Mouse (Mus musculus): ENCODE results near the gene Smg7. TPM values are rescaled to one million over a fixed set of nuclear protein-coding genes. Genes with fewer than 3 reads are reported as not detected.
"Not testable (repeated sequence)": the region's sequence is repeated elsewhere in the genome, so short reads cannot be mapped to it uniquely, and the experiment has no call there.

The Smg7 gene
- polyA plus RNA-seq, 1 experiment from 2014 or later = 42.9 TPM

GRCm38 (mm10) chr1:152913483-152914460 lies 11.3 kb upstream of the Smg7 start:
- Histone ChIP-seq H3K27me3 (ENCODE audit: control insufficient read depth, insufficient read depth, low read length) (no peaks in the 10 kb centered on the region), H3K4me3 (ENCODE audit: low read depth, low read length) (no peak overlapping the region), H3K36me3 (ENCODE audit: control insufficient read depth, insufficient read depth, low read length) (no peaks in the 10 kb centered on the region), H3K4me2 (no peak overlapping the region), H3K4me1 (ENCODE audit: control insufficient read depth, insufficient read depth, low read length) (no peaks in the 10 kb centered on the region), H3K9me3 (ENCODE audit: control insufficient read depth, low read length) (no peaks in the 10 kb centered on the region), H3K9ac (ENCODE audit: low read length) (no peak overlapping the region), H3K27ac (ENCODE audit: low read depth, low read length) (no peak overlapping the region)
- WGBS = 87% methylated on average over 6 of the region's 6 CpGs
- ATAC-seq (ENCODE audit: low FRiP score) = no peak
- DNase-seq (ENCODE audit: low spot score, missing footprints) = no peak

GRCm38 (mm10) chr1:152904469-152904868 lies 2.0 kb upstream of the Smg7 start:
- Histone ChIP-seq H3K9me3 (ENCODE audit: control insufficient read depth, low read length) (no peaks in the 10 kb centered on the region), H3K4me2 (peak overlapping the region; percentile 99), H3K4me1 (ENCODE audit: control insufficient read depth, insufficient read depth, low read length) (peaks cover 10% of the 10 kb centered on the region), H3K27ac (ENCODE audit: low read depth, low read length) (no peak overlapping the region), H3K9ac (ENCODE audit: low read length) (no peak overlapping the region), H3K4me3 (ENCODE audit: low read depth, low read length) (peak overlapping the region; percentile 19), H3K27me3 (ENCODE audit: control insufficient read depth, insufficient read depth, low read length) (no peaks in the 10 kb centered on the region), H3K36me3 (ENCODE audit: control insufficient read depth, insufficient read depth, low read length) (no peaks in the 10 kb centered on the region)
- ATAC-seq (ENCODE audit: low FRiP score) (peak; percentile 23), DNase-seq (ENCODE audit: low spot score, missing footprints) (peak; percentile 95)
- WGBS = 1% methylated on average over 14 of the region's 14 CpGs

- H3K4me2 ChIP-seq = peak overlapping the region; percentile 99
- H3K9me3 ChIP-seq (ENCODE audit: control insufficient read depth, low read length) = no peaks in the 10 kb centered on the region
- ATAC-seq (ENCODE audit: low FRiP score) = peak; percentile 31
- no peaks in the 10 kb centered on the region for H3K36me3 ChIP-seq (ENCODE audit: control insufficient read depth, insufficient read depth, low read length)
- H3K4me1 ChIP-seq (ENCODE audit: control insufficient read depth, insufficient read depth, low read length) = peaks cover 10% of the 10 kb centered on the region
- H3K4me3 ChIP-seq (ENCODE audit: low read depth, low read length) = peak overlapping the region; percentile 95
- peak; percentile 95 for DNase-seq (ENCODE audit: low spot score, missing footprints)
- peak overlapping the region; percentile 67 for H3K9ac ChIP-seq (ENCODE audit: low read length)
- peak overlapping the region; percentile 89 for H3K27ac ChIP-seq (ENCODE audit: low read depth, low read length)
- no peaks in the 10 kb centered on the region for H3K27me3 ChIP-seq (ENCODE audit: control insufficient read depth, insufficient read depth, low read length)
- WGBS = under 1% methylated on average over 36 of the region's 36 CpGs
These were observed 1.2 kb upstream of the Smg7 start for GRCm38 (mm10) chr1:152903591-152904135.

GRCm38 (mm10) chr1:152902665-152903516 lies 445 bp upstream of the Smg7 start:
- H3K4me2 ChIP-seq = peak overlapping the region; percentile 99
- H3K9me3 ChIP-seq (ENCODE audit: control insufficient read depth, low read length) = no peaks in the 10 kb centered on the region
- WGBS = under 1% methylated on average over 52 of the region's 69 CpGs
- no peaks in the 10 kb centered on the region for H3K27me3 ChIP-seq (ENCODE audit: control insufficient read depth, insufficient read depth, low read length)
- ATAC-seq (ENCODE audit: low FRiP score) = peak; percentile 89
- H3K27ac ChIP-seq (ENCODE audit: low read depth, low read length) = peak overlapping the region; percentile 95
- DNase-seq (ENCODE audit: low spot score, missing footprints) = peak; percentile 99
- H3K4me3 ChIP-seq (ENCODE audit: low read depth, low read length) = peak overlapping the region; percentile 95
- peak overlapping the region; percentile 97 for H3K9ac ChIP-seq (ENCODE audit: low read length)
- H3K36me3 ChIP-seq (ENCODE audit: control insufficient read depth, insufficient read depth, low read length) = no peaks in the 10 kb centered on the region
- H3K4me1 ChIP-seq (ENCODE audit: control insufficient read depth, insufficient read depth, low read length) = peaks cover 10% of the 10 kb centered on the region

- H3K4me3 ChIP-seq (ENCODE audit: low read depth, low read length) = peak overlapping the region; percentile 95
- H3K27ac ChIP-seq (ENCODE audit: low read depth, low read length) = 0 out of 2 replicates have a peak overlapping the region, but pooled peaks have one; percentile 95
- ATAC-seq (ENCODE audit: low FRiP score) (no peak), DNase-seq (ENCODE audit: low spot score, missing footprints) (peak; percentile 85)
- peak overlapping the region; percentile 97 for H3K9ac ChIP-seq (ENCODE audit: low read length)
- peaks cover 10% of the 10 kb centered on the region for H3K4me1 ChIP-seq (ENCODE audit: control insufficient read depth, insufficient read depth, low read length)
- H3K9me3 ChIP-seq (ENCODE audit: control insufficient read depth, low read length) = no peaks in the 10 kb centered on the region
- H3K36me3 ChIP-seq (ENCODE audit: control insufficient read depth, insufficient read depth, low read length) = no peaks in the 10 kb centered on the region
- WGBS = 3% methylated on average over 6 of the region's 6 CpGs
- peak overlapping the region; percentile 78 for H3K4me2 ChIP-seq
- no peaks in the 10 kb centered on the region for H3K27me3 ChIP-seq (ENCODE audit: control insufficient read depth, insufficient read depth, low read length)
These were observed 1.1 kb downstream of the Smg7 start for GRCm38 (mm10) chr1:152901419-152901764.

- not testable (repeated sequence) for H3K27me3 ChIP-seq (ENCODE audit: control insufficient read depth, insufficient read depth, low read length); H3K9me3 ChIP-seq (ENCODE audit: control insufficient read depth, low read length); H3K27ac ChIP-seq (ENCODE audit: low read depth, low read length); H3K4me2 ChIP-seq; H3K9ac ChIP-seq (ENCODE audit: low read length); H3K4me1 ChIP-seq (ENCODE audit: control insufficient read depth, insufficient read depth, low read length); DNase-seq (ENCODE audit: low spot score, missing footprints); ATAC-seq (ENCODE audit: low FRiP score); H3K36me3 ChIP-seq (ENCODE audit: control insufficient read depth, insufficient read depth, low read length); H3K4me3 ChIP-seq (ENCODE audit: low read depth, low read length)
- 89% methylated on average over 3 of the region's 5 CpGs for WGBS
These were observed 14.4 kb downstream of the Smg7 start for GRCm38 (mm10) chr1:152888086-152888485.

GRCm38 (mm10) chr1:152871031-152871430 lies 31.4 kb downstream of the Smg7 start:
- H3K4me3 ChIP-seq (ENCODE audit: low read depth, low read length) = no peak overlapping the region
- no peaks in the 10 kb centered on the region for H3K36me3 ChIP-seq (ENCODE audit: control insufficient read depth, insufficient read depth, low read length)
- 0 out of 2 replicates have a peak, but pooled peaks cover 3% of the 10 kb centered on the region for H3K4me1 ChIP-seq (ENCODE audit: control insufficient read depth, insufficient read depth, low read length)
- H3K9me3 ChIP-seq (ENCODE audit: control insufficient read depth, low read length) = no peaks in the 10 kb centered on the region
- H3K27me3 ChIP-seq (ENCODE audit: control insufficient read depth, insufficient read depth, low read length) = no peaks in the 10 kb centered on the region
- ATAC-seq (ENCODE audit: low FRiP score) = no peak
- H3K4me2 ChIP-seq = no peak overlapping the region
- no peak for DNase-seq (ENCODE audit: low spot score, missing footprints)
- H3K27ac ChIP-seq (ENCODE audit: low read depth, low read length) = no peak overlapping the region
- H3K9ac ChIP-seq (ENCODE audit: low read length) = no peak overlapping the region
- 85% methylated on average over 3 of the region's 3 CpGs for WGBS

GRCm38 (mm10) chr1:152869901-152870300 lies 32.5 kb downstream of the Smg7 start:
- no peak overlapping the region for H3K4me2 ChIP-seq
- no peak overlapping the region for H3K27ac ChIP-seq (ENCODE audit: low read depth, low read length)
- 93% methylated on average over 6 of the region's 6 CpGs for WGBS
- 0 out of 2 replicates have a peak, but pooled peaks cover 3% of the 10 kb centered on the region for H3K4me1 ChIP-seq (ENCODE audit: control insufficient read depth, insufficient read depth, low read length)
- no peaks in the 10 kb centered on the region for H3K9me3 ChIP-seq (ENCODE audit: control insufficient read depth, low read length)
- H3K36me3 ChIP-seq (ENCODE audit: control insufficient read depth, insufficient read depth, low read length) = peaks cover 2% of the 10 kb centered on the region; the same call in 1 of the 2 replicates
- ATAC-seq (ENCODE audit: low FRiP score) = no peak
- no peak overlapping the region for H3K4me3 ChIP-seq (ENCODE audit: low read depth, low read length)
- no peak for DNase-seq (ENCODE audit: low spot score, missing footprints)
- no peak overlapping the region for H3K9ac ChIP-seq (ENCODE audit: low read length)
- H3K27me3 ChIP-seq (ENCODE audit: control insufficient read depth, insufficient read depth, low read length) = no peaks in the 10 kb centered on the region

Data from midbrain, embryonic 11.5 days (tissue).